Mouse (Mus musculus) spleen, adult 12 weeks (tissue): ENCODE results near the gene Slc22a18.

Experiments used
- DNase-seq: peaks from one replicate; pipeline ENCODE4 v3.0.0; 2022; ENCODE audit warnings: low spot score

The Slc22a18 gene

DNA sequence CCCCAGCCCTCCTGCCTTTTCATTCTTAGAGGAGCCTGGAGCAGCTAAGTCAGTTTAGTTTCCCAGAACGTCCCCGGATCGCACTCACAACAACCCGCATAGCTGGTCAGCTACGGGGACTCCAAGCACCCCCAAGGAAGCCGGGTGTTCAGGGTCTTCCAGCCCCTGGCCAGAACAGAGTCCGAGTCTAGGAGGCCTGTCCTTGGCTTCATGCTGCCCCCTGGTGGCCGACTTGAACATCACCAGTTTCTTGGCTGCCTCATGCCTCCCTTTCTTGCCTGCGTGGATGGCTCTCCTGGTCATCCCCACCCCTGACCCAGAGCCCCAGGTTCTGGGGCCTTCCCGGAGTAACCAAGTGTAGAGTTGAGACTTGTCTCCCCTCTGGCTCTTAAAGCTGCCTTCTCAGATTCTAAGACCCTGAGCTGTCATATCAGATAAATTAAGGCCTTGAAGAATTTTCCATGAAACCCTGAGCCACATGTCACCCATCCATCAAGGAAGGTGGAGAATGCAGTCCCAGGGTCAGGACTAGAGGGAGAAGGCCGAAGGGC is 9.6 kb upstream of the Slc22a18 start:
- DNase-seq = peak; percentile 45

DNA sequence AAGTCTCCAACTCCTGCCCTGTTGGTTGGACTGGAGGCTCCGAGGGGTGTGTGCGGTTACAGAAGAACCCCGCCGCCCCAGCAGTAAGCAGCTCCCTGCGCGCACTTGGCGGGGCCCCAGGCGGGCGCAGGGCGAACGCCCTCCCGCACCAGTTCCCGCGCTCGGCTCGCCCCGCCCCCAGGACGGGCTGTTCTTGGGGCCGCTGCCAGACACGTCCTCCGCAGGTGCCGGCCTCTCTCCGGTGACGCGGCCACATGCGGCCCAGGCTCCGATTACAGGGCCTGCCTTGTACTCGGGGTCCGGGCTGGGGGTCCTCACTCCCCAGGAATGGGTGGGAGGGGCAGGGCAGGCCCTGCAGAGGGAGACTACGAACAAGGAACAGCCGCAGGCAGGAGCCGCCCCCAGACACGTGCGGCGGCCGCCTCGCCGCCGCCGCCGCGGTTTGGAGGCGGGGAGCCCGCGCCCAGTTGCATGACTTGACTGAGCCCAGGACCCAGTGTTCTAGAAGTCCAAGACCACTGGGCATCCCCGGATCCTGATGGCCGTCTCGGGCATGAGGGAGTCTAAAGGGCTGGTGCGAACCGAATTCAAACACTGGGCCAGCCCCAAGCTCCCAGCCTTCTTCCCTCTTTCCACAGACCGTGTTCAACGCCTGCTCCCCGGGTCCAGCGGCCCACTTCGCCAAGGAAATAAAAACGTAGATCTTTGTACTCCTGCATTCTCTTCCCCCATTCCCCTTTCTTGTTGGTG is 8.6 kb upstream of the Slc22a18 start:
- DNase-seq = no peak

DNA sequence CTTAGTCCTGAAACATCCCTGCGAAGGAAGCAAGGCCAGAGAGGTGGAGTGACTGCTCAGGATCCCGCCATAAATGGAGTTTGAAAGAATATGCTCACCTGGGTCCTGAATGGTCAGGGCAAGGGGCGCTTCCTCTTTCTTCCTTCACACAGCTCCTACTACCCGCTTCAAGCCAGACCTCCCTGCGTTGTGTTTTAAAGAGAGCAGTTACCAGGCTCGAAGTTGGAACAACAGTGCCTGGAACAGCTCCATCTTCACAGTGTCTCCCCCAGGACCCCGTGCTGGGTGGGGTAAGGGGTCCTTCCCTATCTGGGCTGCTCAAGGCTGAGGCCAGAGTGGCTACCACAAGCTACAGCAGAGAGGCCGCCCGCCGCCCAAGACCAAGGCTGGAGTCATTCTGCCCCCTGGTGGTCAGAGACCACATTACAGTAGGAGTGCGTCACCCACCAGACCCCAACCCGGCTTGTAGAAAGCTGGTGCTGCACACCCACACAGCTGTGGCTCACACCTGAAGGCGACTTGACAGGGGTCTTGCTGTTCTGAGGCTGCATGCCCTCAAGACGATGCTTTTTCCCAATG is 7.3 kb upstream of the Slc22a18 start:
- DNase-seq = peak; percentile 47

DNA sequence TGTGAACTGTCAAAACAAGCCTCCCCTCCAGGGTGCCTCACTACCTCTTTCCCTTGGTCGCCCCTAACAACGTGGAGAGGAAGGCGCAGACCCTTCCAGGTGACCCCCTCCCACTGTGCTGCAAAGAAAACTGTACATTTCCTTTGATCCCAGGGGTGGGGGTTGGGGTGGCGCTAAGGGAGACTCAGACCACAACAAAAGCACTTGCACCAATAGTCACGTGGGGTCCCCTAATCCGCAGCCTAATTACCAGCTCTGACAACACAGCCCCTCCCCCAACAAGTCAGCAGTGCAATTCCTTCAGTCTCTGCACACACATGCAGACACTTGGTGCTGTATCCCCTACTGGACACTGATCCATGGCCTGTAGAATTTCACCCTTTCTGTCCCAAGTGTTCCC is 5.8 kb upstream of the Slc22a18 start:
- no peak for DNase-seq

DNA sequence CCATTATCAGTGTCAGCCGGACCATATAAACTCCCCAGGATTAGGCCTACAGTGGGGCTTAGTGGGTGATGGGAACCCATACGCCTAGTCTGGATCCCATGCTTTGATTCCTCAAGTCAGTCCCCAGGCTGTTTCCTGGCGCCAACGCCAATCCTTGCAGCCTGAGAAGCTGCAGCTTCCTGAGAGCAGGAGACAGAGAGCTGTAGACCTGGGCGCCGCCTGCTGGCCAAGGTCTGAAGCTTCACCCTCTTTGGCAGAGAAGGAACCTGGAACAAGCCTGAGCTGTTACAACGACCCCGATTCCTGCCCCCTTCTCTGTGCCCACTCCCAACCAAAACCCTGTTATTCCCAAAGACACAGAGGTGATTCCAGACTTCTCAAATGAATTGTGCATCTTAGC is 3.6 kb upstream of the Slc22a18 start:
- DNase-seq = no peak

DNA sequence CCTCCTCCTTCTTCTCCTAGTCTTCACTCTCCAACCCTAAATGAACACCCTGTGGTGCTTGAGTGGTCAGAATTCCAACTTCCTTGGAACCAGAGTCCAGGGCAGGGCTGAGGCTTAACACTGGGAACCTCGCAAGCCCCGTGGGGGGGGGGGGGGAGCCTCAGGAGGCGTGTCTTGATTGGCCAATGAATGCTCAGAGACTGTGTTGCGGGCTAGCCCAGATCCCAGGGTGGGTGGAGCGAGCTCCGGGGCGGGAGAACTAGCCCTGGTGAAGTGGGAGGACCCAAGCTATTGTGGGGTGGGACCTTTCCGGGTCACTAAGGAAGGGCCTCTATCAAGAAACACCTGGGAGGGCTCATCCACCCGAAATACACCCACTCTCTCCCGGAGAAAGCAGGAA is 1.3 kb downstream of the Slc22a18 start:
- no peak for DNase-seq

DNA sequence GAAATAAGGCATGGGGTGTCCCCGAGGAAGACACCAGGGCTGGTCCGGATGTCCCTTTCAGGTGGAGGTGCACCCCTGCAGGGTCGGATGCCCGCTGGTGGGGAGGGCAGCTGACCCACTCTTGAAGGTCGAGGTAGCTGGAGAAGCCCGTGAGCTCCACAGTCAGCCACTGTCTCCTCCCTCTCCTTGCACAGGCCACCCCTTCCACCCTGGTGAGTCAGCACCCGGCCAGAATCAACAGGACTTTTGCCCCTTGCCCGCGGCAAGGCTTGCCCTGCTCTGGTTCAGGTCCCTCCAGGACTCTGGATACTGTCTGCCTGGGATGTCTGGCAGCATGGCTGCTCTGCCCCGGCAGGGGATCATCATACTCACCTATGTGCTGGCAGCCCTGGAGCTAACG is 2.3 kb downstream of the Slc22a18 start:
- DNase-seq = no peak

DNA sequence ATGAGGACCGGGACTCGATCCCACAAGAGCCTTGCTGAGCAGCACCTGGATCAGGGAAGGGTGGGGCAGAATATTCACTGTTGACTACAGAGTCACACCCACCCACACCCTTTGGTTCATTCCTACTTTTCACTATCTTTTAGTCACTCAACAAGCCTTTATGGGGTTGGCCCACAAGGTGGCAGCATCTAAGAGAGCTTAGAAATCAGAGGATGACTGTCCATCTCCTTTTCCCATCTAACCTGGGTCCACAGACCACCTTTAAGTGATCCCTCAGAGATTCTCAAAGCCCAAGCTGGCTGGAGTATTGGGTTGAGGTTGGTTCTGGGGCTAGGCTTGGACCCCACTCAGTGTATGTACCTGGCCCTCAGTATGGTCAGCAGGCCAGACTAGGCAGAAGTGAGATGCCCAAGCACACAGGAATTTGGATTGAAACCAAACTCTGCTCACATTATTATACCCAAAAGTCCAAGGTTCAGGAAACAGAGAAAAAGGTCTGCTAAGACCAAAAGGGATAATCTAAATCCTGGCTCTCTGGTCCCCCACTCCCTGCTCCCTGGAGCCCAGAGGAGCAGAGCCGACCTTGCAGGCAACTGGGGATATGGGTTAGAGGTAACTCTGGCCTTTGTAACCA is 3.3 kb downstream of the Slc22a18 start:
- no peak for DNase-seq

DNA sequence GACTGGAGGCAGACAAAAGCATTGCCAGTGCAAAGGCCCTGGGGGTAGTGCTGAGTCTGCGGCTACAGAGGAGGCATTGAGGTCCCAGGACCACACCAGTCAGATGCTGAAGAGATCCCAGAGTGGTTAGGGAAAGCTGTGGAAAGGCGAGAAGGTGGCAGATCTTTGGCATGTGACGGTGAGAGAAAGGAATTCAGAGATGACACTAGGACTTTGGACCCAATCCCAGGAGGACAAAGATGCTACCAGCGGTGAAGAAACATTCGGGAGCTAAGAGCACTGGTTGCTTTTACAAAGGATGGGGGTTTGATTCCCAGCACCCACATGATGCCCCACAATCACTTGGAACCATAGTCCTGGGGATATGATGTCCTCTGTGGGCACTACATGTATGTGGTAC is 4.3 kb downstream of the Slc22a18 start:
- DNase-seq = no peak

DNA sequence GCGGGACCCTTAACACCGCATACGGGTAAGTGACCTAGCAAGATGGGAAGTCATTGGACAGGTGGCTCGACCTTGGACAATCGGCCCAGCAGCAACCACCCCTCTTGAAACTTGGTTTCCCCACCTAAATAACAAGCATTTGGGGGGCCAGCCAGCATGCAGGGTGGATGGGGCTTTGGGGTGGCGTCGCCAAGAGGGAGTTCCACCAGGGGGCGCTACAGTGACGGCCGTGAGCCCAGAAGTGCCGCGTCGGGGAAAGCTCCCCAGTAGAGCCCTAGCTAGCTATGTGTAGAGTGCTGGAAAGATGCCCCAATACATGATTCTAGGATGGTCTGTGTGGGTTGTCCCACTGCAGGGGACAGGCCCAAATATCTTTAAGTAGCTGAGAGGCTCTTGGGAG is 7.0 kb downstream of the Slc22a18 start:
- no peak for DNase-seq

DNA sequence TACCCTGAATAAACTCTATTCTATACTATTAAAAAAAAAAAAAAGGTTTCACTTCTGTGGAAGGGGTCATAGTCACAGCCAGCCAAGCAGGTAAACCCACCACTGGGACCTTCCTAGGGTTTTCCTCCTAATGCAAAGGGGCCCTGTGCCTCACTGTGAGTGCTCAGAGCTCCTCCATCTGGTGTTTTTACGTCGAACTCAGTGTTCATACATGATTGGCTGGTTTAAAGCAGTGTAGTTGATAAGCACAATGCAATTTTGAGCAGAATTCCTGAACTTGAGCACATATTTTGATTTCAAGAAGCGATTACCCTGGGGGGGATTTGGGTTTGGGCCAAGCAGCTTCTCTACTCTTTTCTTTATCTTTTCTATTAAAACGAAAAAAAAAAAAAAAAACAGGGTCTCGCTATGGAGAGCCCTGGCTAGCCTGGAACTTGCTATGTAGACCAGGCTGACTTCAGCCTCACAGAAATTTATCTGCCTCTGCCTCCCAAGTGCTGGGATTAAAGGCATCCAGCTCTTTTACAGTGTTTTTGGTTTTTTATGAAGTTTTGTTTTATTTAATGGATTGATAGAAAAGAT is 8.4 kb downstream of the Slc22a18 start:
- DNase-seq = no peak

DNA sequence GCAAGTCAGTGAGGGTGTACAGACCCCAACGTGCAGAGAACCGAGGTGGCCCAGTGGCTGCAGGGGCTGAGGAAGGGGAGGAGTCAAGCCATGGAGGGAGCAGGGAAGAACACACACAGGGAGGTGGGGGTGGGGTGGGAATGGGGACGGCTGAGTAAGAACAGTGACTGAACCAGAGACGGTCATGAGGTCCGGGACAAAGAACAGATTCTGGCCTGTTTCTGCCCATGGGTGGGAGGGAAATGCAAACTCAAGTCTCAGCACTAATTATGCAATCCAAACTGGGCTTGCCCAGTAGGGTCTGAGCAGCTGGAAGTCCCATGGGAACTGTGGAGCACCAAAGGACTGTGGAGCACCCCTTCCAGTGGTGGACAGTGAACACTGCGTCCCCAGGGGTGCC is 9.0 kb downstream of the Slc22a18 start:
- DNase-seq = no peak

DNA sequence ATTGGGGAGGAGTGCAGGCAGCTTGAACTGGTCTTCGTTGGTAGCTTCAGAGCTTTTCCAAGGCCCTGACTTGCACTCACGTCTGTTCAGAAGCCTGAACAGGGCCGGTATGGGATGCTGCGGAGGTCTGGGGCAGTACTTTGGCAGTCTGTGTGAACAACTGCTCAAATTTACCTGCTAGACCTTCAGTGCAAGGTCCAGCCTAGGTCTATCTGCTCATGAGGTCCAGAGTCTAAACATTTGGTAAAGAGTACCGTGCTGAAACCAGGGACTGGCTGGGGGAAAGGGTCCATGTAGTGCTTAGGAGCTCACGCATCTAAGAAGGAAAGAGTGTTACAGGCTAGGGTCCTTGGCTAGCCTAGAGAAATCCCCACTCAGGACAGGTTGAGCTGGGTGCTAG is 16.2 kb downstream of the Slc22a18 start:
- DNase-seq = no peak

DNA sequence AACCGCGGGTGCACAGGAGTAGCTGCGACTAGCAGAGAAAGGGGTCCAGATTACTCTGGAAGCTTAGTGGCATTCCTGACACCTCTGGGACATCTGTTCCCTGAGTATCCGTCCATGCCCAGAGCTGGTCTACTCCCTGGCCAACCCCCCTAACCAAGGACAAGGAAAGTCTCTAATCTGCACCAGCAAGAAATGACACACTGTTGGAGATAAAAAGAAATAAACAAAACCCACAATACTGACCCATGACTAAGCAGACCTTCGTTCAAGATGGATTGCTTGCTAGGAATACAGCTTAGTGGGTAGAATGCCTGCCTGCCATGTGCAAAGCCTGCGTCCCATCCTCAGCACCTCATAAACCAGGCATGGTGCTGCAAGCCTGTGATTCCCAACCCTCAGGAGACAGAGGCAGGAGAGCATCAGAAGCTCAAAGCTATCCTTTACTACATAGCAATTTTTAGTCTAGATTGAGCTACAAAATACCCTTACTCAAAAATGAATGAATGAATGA is 20.1 kb downstream of the Slc22a18 start:
- DNase-seq = no peak

DNA sequence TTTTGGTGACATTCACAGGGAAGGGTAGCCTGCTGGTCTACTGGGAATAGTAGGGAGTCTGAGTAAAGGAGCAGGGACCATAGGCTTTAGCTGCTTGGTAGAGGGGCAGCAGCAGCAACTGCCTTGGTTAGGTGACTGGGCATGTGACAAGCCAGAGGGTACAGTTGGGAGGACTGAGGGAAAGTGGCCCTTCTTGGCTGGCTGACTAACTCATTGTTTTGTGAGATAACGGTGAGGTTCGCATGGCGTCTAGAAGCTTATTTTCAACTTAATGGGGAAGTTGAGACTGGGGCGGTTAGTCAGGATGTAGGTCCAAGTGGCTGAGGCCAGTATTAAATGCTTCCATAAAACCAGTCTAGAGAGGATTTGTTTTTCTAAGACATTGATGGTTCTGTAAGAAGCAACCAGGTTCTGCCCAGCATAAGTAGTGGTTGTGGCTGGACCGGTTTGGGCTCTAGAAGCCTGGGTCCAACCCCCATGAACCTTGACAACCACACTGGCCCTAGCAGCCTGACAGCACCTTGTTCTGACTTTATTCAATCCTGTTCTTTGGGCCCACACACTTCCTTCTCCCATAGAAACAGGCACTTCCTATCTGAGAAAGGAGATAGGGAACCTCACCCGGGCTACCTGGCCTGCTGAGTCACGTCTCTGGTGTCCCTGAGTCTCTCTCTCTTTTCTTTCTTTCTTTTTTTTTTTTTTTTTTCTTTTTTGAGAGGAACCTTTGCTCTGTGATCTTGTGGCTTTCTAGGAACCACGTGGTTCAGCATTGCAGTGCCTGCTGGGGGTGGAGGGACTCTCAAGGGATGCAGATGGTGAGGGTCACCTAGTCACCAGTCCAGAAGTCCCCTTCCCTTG is 21.8 kb downstream of the Slc22a18 start:
- DNase-seq = no peak

DNA sequence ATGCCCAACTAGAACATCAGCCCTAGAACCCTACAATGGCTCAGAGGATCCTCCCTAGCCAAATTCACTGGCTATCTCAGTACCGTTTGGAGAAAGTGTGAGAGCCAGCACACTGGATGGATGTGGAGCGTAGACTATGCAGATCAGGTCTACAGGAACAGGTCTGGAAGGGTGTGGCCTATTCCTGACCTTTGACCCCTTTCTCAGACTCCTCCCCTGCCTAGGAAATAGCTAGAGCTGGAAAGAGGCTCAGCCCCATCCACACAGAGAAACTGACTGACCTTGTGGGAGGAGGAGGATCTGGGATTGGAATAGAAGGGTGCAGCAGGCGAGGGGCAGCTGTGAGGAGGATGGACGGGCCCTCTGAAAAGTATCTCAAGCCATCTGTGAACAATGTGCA is 25.0 kb downstream of the Slc22a18 start:
- DNase-seq = no peak

DNA sequence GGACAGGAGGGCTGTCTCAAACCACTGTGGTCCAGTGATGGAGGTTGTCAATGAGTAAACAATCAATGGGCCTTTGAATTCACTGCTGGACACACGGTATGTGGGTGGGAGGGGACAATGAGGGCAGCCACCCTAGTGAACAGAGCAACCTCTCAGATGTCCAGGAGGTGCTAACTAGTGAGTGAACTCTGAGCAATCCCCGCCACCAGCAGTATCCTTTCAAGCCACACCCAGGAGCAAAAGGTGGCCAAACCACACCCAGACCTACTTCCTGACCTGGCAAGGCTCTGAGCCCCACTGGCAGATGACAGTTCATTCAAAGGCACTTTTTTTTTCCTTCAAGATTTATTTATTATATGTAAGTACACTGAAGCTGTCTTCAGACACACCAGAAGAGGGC is 27.4 kb downstream of the Slc22a18 start:
- no peak for DNase-seq

DNA sequence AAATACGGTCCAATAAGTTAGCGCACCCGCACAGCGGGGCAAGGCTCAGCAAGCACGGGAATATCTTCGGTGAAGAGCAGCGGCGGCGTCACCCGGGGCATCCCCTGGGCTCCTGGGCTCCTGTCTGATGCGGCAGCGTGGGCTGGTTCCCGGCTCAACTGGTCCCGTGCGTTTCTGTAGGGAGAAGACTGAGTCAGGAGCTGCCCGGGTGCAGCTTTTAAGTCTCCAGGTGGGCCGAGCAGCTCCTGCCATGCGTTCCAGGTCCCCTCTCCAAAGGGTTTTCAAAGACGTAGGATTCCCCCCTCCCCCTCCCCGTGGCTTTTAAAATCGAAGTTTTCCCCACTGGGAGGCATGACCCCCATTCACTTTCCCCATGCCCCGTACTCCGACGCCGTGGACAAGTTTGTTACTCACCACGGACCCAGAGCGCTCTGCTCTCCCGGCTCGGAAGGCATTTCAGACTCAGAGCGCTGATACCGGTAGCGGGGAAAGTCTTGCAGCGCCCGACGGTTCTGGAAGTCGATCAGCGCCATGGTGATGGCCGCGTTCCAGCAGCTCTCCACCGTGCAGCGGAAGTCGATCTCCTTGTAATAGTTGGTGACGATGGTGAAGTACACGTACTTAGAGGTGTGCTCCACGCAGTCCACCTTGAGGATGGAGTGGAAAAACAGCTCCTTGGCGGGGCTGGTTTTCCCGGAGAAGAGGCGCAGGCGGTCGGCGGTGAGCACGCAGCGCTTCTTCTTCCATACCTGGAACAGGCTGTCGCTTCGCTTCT is 28.3 kb downstream of the Slc22a18 start:
- DNase-seq = no peak

DNA sequence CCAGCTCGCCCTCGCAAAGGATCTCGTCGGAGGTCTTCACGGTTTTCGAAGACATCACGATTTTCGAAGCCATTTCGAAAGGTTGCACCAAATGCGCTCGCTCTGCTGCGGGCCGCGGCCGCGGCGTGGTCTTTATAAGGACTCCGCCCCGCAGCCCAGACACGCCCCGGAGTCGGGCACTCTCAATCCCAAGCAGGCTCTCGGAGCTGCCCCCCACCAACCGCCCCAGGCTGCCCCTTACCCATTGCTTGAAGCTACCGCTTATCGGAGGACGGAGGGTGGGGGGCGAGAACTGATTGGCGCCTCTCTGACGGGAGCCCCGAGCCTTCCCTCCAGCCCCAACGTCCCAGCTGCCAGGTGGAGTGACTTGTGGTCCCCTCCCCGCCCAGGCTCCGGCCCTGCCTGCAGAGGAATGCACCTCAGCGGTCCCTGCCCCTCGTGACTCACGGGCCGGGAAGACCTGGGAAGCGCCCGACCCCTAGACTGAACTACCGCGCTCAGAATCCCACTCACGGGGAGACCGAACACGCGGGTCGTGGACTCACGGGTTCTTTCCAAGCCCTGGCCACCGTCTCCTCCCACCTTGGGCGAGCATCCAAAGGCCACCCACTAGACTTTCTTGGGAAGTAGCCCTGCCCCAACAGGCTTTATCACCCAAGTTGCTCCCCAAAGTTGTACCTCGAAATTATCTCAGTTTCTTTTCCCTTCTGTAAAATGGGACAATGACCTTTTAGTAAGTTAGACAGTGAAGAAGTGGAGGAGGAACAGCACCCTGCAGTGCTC is 29.1 kb downstream of the Slc22a18 start, which contains the start of gene Phlda2:
TSS of gene Phlda2 (minus strand) at position 733 of the 783 bp plus-strand sequence.
- DNase-seq = no peak

DNA sequence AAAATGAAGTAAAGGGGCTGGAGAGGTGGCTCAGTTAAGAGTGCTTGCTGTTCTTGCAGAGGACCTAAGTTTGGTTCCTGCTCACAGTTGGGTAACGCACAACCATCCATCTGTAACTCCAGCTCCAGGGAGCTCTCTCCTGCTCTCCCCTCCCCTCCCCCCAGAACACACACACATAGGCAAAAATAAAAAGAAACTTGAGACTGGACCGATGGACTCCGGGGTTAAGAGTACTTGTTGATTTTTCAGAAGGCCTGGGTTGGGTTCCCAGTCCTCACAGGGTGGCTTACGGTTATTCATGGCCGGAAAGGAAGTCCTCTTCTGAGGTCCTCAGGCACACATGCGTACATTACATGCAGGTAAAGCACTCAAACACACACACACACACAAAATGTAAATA is 30.4 kb downstream of the Slc22a18 start:
- DNase-seq = no peak
